Mouse (Mus musculus): ENCODE results near the gene Zfp281. TPM values are rescaled to one million over a fixed set of nuclear protein-coding genes. Genes with fewer than 3 reads are reported as not detected.

Gene Zfp281
- 10 to 100 TPM; 16.0 to 17.3 TPM for total RNA-seq (2023)

DNA sequence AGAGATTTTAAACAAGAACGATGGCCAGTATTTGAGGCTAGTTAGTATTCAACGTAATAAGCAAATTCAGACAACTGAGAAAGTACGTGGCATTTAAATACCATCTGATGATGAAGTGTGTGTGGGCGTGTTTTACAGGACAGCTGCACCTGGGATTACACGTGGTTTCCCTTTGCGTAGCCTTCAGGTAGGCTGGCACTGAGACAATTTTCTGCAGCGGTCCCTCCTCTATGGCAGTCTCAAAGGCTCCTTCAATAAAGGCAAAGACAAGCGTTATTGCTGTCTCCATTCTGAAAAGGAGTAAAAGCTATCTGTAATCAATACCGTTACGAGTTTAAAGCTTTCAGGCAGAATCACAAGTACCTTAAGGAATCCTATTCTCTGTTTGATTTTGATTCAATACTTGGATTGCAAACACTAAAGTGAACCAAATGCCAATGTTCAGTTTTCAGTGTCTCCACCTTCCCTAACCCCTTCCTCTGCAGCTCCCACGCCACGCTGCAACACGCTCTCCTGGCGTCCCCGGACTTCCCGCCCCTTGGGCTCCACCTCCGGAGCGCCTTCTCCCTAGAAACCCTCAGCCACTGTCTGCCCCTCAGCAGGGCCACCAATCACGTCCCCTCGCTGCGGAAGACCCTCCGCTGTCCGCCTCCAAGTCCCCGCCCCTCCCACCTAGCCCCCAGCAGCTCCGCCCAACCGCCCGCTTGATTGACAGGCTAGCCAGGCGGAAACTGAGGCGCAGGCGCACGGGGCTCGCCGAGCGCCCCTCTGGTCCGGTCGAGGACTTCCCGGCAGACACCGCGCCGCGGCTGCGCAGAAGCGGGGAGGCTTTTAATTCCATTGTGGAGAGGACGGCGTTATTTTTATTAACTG, at the start of gene Zfp281:
TSS of gene Zfp281 (plus strand) at position 756 of the 873 bp plus-strand sequence.

Other genes starting within 250 kb of the Zfp281 start
- 1 to 10 TPM; 4.6 to 5.4 TPM for gene Ddx59, start 209.6 kb upstream of the Zfp281 start, total RNA-seq (2023)
- gene Kif14, start 158.6 kb upstream of the Zfp281 start, total RNA-seq (2023) = 10 to 100 TPM; 23.7 to 24.7 TPM